Mouse (Mus musculus): ENCODE data around the gene 1700020D05Rik. TPM values are rescaled to one million over a fixed set of nuclear protein-coding genes. Genes with fewer than 3 reads are reported as not detected.

The 1700020D05Rik gene
- not detected for polyA plus RNA-seq (2014; fragmentation: Illumina TruSeq; extraction: RNeasy Lipid Tissue Mini Kit (QIAGEN cat#74804))

GRCm38 (mm10) chr19:5503687-5504086 is at the start of gene 1700020D05Rik:
TSS of gene 1700020D05Rik (minus strand) at chr19:5503787.

GRCm38 (mm10) chr19:5510031-5511026 is 6.7 kb upstream of the 1700020D05Rik start, which contains the start of gene Snx32:
TSS of gene Snx32 (minus strand) at chr19:5510538.

GRCm38 (mm10) chr19:5490313-5490897 is 13.2 kb downstream of the 1700020D05Rik start, which contains the start of gene Cfl1:
TSS of gene Cfl1 (plus strand) at chr19:5490455.

GRCm38 (mm10) chr19:5487768-5488550 is 15.6 kb downstream of the 1700020D05Rik start, which contains the start of gene Mus81:
TSS of gene Mus81 (minus strand) at chr19:5488402.

GRCm38 (mm10) chr19:5473720-5474119 is 29.9 kb downstream of the 1700020D05Rik start, which contains the start of gene Efemp2:
TSS of gene Efemp2 (plus strand) at chr19:5473954.

GRCm38 (mm10) chr19:5468374-5468773 is 35.2 kb downstream of the 1700020D05Rik start, which contains the start of gene Ctsw:
TSS of gene Ctsw (minus strand) at chr19:5468507.

GRCm38 (mm10) chr19:5460465-5460911 is 43.1 kb downstream of the 1700020D05Rik start, which contains the start of gene Fibp:
TSS of gene Fibp (plus strand) at chr19:5460615.

GRCm38 (mm10) chr19:5457746-5458442 is 45.7 kb downstream of the 1700020D05Rik start, which contains the start of gene Ccdc85b:
TSS of gene Ccdc85b (minus strand) at chr19:5457894.

Other genes starting within 250 kb of the 1700020D05Rik start
- gene Pacs1, start 230.7 kb downstream of the 1700020D05Rik start, polyA plus RNA-seq (2014; fragmentation: Illumina TruSeq; extraction: RNeasy Lipid Tissue Mini Kit (QIAGEN cat#74804)), result 11.4 TPM
- 46.0 TPM for gene Sf3b2, start 208.3 kb downstream of the 1700020D05Rik start, polyA plus RNA-seq (2014; fragmentation: Illumina TruSeq; extraction: RNeasy Lipid Tissue Mini Kit (QIAGEN cat#74804))
- not detected for gene Gal3st3, start 205.5 kb downstream of the 1700020D05Rik start, polyA plus RNA-seq (2014; fragmentation: Illumina TruSeq; extraction: RNeasy Lipid Tissue Mini Kit (QIAGEN cat#74804))
- gene Catsper1, start 168.0 kb downstream of the 1700020D05Rik start, polyA plus RNA-seq (2014; fragmentation: Illumina TruSeq; extraction: RNeasy Lipid Tissue Mini Kit (QIAGEN cat#74804)), result not detected
- not detected for gene Cst6, start 154.2 kb downstream of the 1700020D05Rik start, polyA plus RNA-seq (2014; fragmentation: Illumina TruSeq; extraction: RNeasy Lipid Tissue Mini Kit (QIAGEN cat#74804))
- 12.7 TPM for gene Eif1ad, start 137.0 kb downstream of the 1700020D05Rik start, polyA plus RNA-seq (2014; fragmentation: Illumina TruSeq; extraction: RNeasy Lipid Tissue Mini Kit (QIAGEN cat#74804))
- 9.0 TPM for gene Banf1, start 136.6 kb downstream of the 1700020D05Rik start, polyA plus RNA-seq (2014; fragmentation: Illumina TruSeq; extraction: RNeasy Lipid Tissue Mini Kit (QIAGEN cat#74804))
- gene Sart1, start 115.1 kb downstream of the 1700020D05Rik start, polyA plus RNA-seq (2014; fragmentation: Illumina TruSeq; extraction: RNeasy Lipid Tissue Mini Kit (QIAGEN cat#74804)), result 2.5 TPM
- not detected for gene Tsga10ip, start 101.3 kb downstream of the 1700020D05Rik start, polyA plus RNA-seq (2014; fragmentation: Illumina TruSeq; extraction: RNeasy Lipid Tissue Mini Kit (QIAGEN cat#74804))
- gene Drap1, start 78.8 kb downstream of the 1700020D05Rik start, polyA plus RNA-seq (2014; fragmentation: Illumina TruSeq; extraction: RNeasy Lipid Tissue Mini Kit (QIAGEN cat#74804)), result 5.8 TPM
- gene AI837181, start 78.6 kb downstream of the 1700020D05Rik start, polyA plus RNA-seq (2014; fragmentation: Illumina TruSeq; extraction: RNeasy Lipid Tissue Mini Kit (QIAGEN cat#74804)), result not detected
- not detected for gene Fosl1, start 56.2 kb downstream of the 1700020D05Rik start, polyA plus RNA-seq (2014; fragmentation: Illumina TruSeq; extraction: RNeasy Lipid Tissue Mini Kit (QIAGEN cat#74804))
- 1.5 TPM for gene Ccdc85b, start 45.9 kb downstream of the 1700020D05Rik start, polyA plus RNA-seq (2014; fragmentation: Illumina TruSeq; extraction: RNeasy Lipid Tissue Mini Kit (QIAGEN cat#74804))
- 2.3 TPM for gene Fibp, start 43.2 kb downstream of the 1700020D05Rik start, polyA plus RNA-seq (2014; fragmentation: Illumina TruSeq; extraction: RNeasy Lipid Tissue Mini Kit (QIAGEN cat#74804))
- gene Ctsw, start 35.3 kb downstream of the 1700020D05Rik start, polyA plus RNA-seq (2014; fragmentation: Illumina TruSeq; extraction: RNeasy Lipid Tissue Mini Kit (QIAGEN cat#74804)), result not detected
- 2.1 TPM for gene Efemp2, start 29.8 kb downstream of the 1700020D05Rik start, polyA plus RNA-seq (2014; fragmentation: Illumina TruSeq; extraction: RNeasy Lipid Tissue Mini Kit (QIAGEN cat#74804))
- gene Mus81, start 15.4 kb downstream of the 1700020D05Rik start, polyA plus RNA-seq (2014; fragmentation: Illumina TruSeq; extraction: RNeasy Lipid Tissue Mini Kit (QIAGEN cat#74804)), result 1.6 TPM
- 190 TPM for gene Cfl1, start 13.3 kb downstream of the 1700020D05Rik start, polyA plus RNA-seq (2014; fragmentation: Illumina TruSeq; extraction: RNeasy Lipid Tissue Mini Kit (QIAGEN cat#74804))
- not detected for gene Snx32, start 6.8 kb upstream of the 1700020D05Rik start, polyA plus RNA-seq (2014; fragmentation: Illumina TruSeq; extraction: RNeasy Lipid Tissue Mini Kit (QIAGEN cat#74804))
- gene Ovol1, start 56.9 kb upstream of the 1700020D05Rik start, polyA plus RNA-seq (2014; fragmentation: Illumina TruSeq; extraction: RNeasy Lipid Tissue Mini Kit (QIAGEN cat#74804)), result 0.20 TPM
- gene Ap5b1, start 64.2 kb upstream of the 1700020D05Rik start, polyA plus RNA-seq (2014; fragmentation: Illumina TruSeq; extraction: RNeasy Lipid Tissue Mini Kit (QIAGEN cat#74804)), result not detected
- gene Rnaseh2c, start 98.1 kb upstream of the 1700020D05Rik start, polyA plus RNA-seq (2014; fragmentation: Illumina TruSeq; extraction: RNeasy Lipid Tissue Mini Kit (QIAGEN cat#74804)), result 1.2 TPM
- gene Kat5, start 106.5 kb upstream of the 1700020D05Rik start, polyA plus RNA-seq (2014; fragmentation: Illumina TruSeq; extraction: RNeasy Lipid Tissue Mini Kit (QIAGEN cat#74804)), result 31.8 TPM
- 1.3 TPM for gene Rela, start 133.7 kb upstream of the 1700020D05Rik start, polyA plus RNA-seq (2014; fragmentation: Illumina TruSeq; extraction: RNeasy Lipid Tissue Mini Kit (QIAGEN cat#74804))
- 2.2 TPM for gene Sipa1, start 159.9 kb upstream of the 1700020D05Rik start, polyA plus RNA-seq (2014; fragmentation: Illumina TruSeq; extraction: RNeasy Lipid Tissue Mini Kit (QIAGEN cat#74804))
- gene Map3k11, start 185.0 kb upstream of the 1700020D05Rik start, polyA plus RNA-seq (2014; fragmentation: Illumina TruSeq; extraction: RNeasy Lipid Tissue Mini Kit (QIAGEN cat#74804)), result 1.5 TPM
- gene Pcnx3, start 185.1 kb upstream of the 1700020D05Rik start, polyA plus RNA-seq (2014; fragmentation: Illumina TruSeq; extraction: RNeasy Lipid Tissue Mini Kit (QIAGEN cat#74804)), result 0.29 TPM
- not detected for gene Kcnk7, start 200.6 kb upstream of the 1700020D05Rik start, polyA plus RNA-seq (2014; fragmentation: Illumina TruSeq; extraction: RNeasy Lipid Tissue Mini Kit (QIAGEN cat#74804))
- 2.2 TPM for gene Ehbp1l1, start 222.5 kb upstream of the 1700020D05Rik start, polyA plus RNA-seq (2014; fragmentation: Illumina TruSeq; extraction: RNeasy Lipid Tissue Mini Kit (QIAGEN cat#74804))
- gene Fam89b, start 225.9 kb upstream of the 1700020D05Rik start, polyA plus RNA-seq (2014; fragmentation: Illumina TruSeq; extraction: RNeasy Lipid Tissue Mini Kit (QIAGEN cat#74804)), result not detected
- gene Ltbp3, start 237.1 kb upstream of the 1700020D05Rik start, polyA plus RNA-seq (2014; fragmentation: Illumina TruSeq; extraction: RNeasy Lipid Tissue Mini Kit (QIAGEN cat#74804)), result 7.7 TPM